Mouse (Mus musculus) liver, embryonic 14.5 days (tissue): ENCODE measurements at regions not wholly inside any gene's neighbourhood (a gene's known extent, or its start where the extent isn't known, plus 50 kb on each side); places are given as distances from the start of the nearest gene placed in this dataset.

Source experiments
- CTCF ChIP-seq: IDR thresholded peaks from 2 replicates; pipeline ENCODE4 v1.5.1; 2016; ENCODE audit warnings: antibody characterized with exemption, low read depth, control low read depth
- EP300 ChIP-seq: IDR thresholded peaks from 2 replicates; pipeline ENCODE4 v1.6.1; 2016; ENCODE audit warnings: antibody characterized with exemption, low read depth

DNA sequence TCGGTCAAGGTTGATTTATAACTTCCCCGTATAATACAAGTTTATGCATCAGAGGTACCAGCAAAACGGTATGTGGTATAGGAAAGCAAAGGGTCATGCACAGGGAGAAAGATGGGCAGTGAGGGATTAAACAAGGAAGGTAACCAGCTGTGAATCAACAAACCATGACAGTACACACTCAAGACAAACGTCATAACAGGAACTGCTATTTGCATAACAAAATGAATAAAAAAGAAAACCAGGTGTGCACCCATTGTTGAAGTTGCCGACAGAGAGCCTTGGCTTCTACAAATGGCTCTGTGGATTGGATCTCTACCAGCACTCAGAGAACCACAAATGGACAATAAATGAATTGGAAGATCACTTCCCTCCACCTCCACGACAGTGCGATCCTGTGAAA lies 170.1 kb upstream of the Dkk2 start:
- no peak for TF ChIP-seq CTCF
- TF ChIP-seq EP300 = no peak
